Mouse (Mus musculus) lung, adult 2 months (tissue): Measurements from ENCODE around the gene Cnbd2.

ENCODE experiments used
- CTCF ChIP-seq: fragments of 200-500 bp; IDR thresholded peaks from 2 replicates; pipeline ENCODE4 v1.5.1; 2011; ENCODE audit warnings: mild to moderate bottlenecking, low read length, control low read depth; ENCODE audit not compliant: insufficient read depth
- POLR2A ChIP-seq: fragments of 200-500 bp; IDR thresholded peaks from 2 replicates; pipeline ENCODE4 v1.6.1; 2011; ENCODE audit warnings: low read depth, mild to moderate bottlenecking, control low read depth, low read length, borderline replicate concordance; ENCODE audit errors: extremely low read depth

GRCm38 (mm10) chr2:156423672-156424071 is 111.6 kb downstream of the Cnbd2 start:
- TF ChIP-seq POLR2A (no peak), CTCF (no peak)
